Mouse (Mus musculus): ENCODE data around the gene Psma7.

Gene Psma7

GRCm38 (mm10) chr2:180045283-180045682 is 3.0 kb upstream of the Psma7 start:
- DNase-seq (ENCODE audit: low read depth, low spot score), result peak; percentile 88

GRCm38 (mm10) chr2:180042858-180043515 is 754 bp upstream of the Psma7 start:
- DNase-seq (ENCODE audit: low read depth, low spot score), result peak; percentile 59

GRCm38 (mm10) chr2:180041577-180042255 is 517 bp downstream of the Psma7 start:
- peak; percentile 56 for DNase-seq (ENCODE audit: low read depth, low spot score)

GRCm38 (mm10) chr2:180040406-180040805 is 1.8 kb downstream of the Psma7 start:
- DNase-seq (ENCODE audit: low read depth, low spot score), result peak; percentile 56

- DNase-seq (ENCODE audit: low read depth, low spot score), result peak; percentile 32
These were observed 7.5 kb downstream of the Psma7 start for GRCm38 (mm10) chr2:180034753-180035152.

- DNase-seq (ENCODE audit: low read depth, low spot score), result peak; percentile 82
These were observed 8.3 kb downstream of the Psma7 start for GRCm38 (mm10) chr2:180033956-180034355.

- peak; percentile 88 for DNase-seq (ENCODE audit: low read depth, low spot score)
These were observed 9.3 kb downstream of the Psma7 start for GRCm38 (mm10) chr2:180032925-180033324.

- no peak for DNase-seq (ENCODE audit: low read depth, low spot score)
These were observed 11.0 kb downstream of the Psma7 start for GRCm38 (mm10) chr2:180031270-180031669.

GRCm38 (mm10) chr2:180027768-180028167 is 14.5 kb downstream of the Psma7 start:
- DNase-seq (ENCODE audit: low read depth, low spot score), result no peak

GRCm38 (mm10) chr2:180025861-180026200 is 16.4 kb downstream of the Psma7 start:
- DNase-seq (ENCODE audit: low read depth, low spot score), result peak; percentile 35

GRCm38 (mm10) chr2:180025135-180025860 is 16.9 kb downstream of the Psma7 start:
- DNase-seq (ENCODE audit: low read depth, low spot score), result peak; percentile 43

- peak; percentile 95 for DNase-seq (ENCODE audit: low read depth, low spot score)
These were observed 17.7 kb downstream of the Psma7 start, which contains the start of gene Lsm14b for GRCm38 (mm10) chr2:180024401-180025098. TSS of gene Lsm14b (plus strand) at chr2:180024987.

GRCm38 (mm10) chr2:180022751-180023150 is 19.5 kb downstream of the Psma7 start:
- no peak for DNase-seq (ENCODE audit: low read depth, low spot score)

- DNase-seq (ENCODE audit: low read depth, low spot score), result no peak
These were observed 21.3 kb downstream of the Psma7 start for GRCm38 (mm10) chr2:180020919-180021318.

GRCm38 (mm10) chr2:180020091-180020661 is 22.1 kb downstream of the Psma7 start:
- no peak for DNase-seq (ENCODE audit: low read depth, low spot score)

- no peak for DNase-seq (ENCODE audit: low read depth, low spot score)
These were observed 23.7 kb downstream of the Psma7 start for GRCm38 (mm10) chr2:180018573-180018972.

GRCm38 (mm10) chr2:180017632-180018031 is 24.6 kb downstream of the Psma7 start:
- DNase-seq (ENCODE audit: low read depth, low spot score), result no peak

GRCm38 (mm10) chr2:180013686-180014085 is 28.5 kb downstream of the Psma7 start:
- no peak for DNase-seq (ENCODE audit: low read depth, low spot score)

- DNase-seq (ENCODE audit: low read depth, low spot score), result no peak
These were observed 30.9 kb downstream of the Psma7 start for GRCm38 (mm10) chr2:180011370-180011769.

- no peak for DNase-seq (ENCODE audit: low read depth, low spot score)
These were observed 31.5 kb downstream of the Psma7 start for GRCm38 (mm10) chr2:180010686-180011085.

- no peak for DNase-seq (ENCODE audit: low read depth, low spot score)
These were observed 35.7 kb downstream of the Psma7 start for GRCm38 (mm10) chr2:180006352-180007017.

Data from 3T3-L1 (cell line).